Mouse (Mus musculus): ENCODE results near the gene Rbbp5. TPM values are rescaled to one million over a fixed set of nuclear protein-coding genes. Genes with fewer than 3 reads are reported as not detected.
"Not testable (repeated sequence)": the region's sequence is repeated elsewhere in the genome, so short reads cannot be mapped to it uniquely, and the experiment has no call there.

The Rbbp5 gene
- polyA plus RNA-seq, 1 experiment from 2014 or later: 47.4 TPM

DNA sequence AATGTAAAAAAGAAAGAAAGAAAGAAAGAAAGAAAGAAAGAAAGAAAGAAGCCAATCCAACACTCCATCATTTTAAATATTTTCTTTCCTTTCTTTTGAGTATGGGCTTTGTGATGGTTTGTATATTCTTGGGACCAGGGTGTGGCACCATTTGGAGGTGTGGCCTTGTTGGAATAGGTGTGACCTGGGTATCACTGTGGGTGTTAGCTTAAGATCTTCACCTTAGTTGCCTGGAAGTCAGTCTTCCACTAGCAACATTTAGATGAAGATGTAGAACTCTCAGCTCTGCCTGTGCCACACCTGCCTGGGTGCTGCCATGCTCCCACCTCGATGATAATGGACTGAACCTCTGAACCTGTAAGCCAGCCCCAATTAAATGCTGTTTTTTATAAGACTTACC, 7.1 kb upstream of the Rbbp5 start:
- H3K4me3 ChIP-seq; H3K4me1 ChIP-seq (replicated peaks); H3K27ac ChIP-seq; H3K27me3 ChIP-seq (ENCODE audit: insufficient read depth, poor library complexity, severe bottlenecking); DNase-seq (ENCODE audit: low spot score); H3K9me3 ChIP-seq: not testable (repeated sequence)
- WGBS: 90% methylated on average over 1 of the region's 1 CpGs
- H3K36me3 ChIP-seq: peaks cover 16% of the 10 kb centered on the region

DNA sequence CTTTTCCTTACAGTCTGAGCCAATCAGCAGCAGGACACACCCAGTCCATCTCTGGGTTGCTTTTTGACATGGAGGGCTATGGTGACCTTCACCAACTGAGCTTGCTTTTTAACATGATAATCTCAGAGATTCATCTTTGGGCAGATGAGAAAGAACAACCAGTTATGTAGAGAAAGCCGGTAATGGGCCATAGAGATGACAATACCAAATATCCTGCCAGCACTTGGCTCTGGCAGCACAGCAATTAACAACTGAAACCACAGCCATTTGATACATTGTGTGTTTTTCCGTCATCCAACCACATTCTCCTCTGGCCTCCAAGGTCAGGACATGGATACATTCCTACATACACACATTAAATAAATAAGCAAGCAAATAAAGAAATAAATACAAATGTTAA, 6.1 kb upstream of the Rbbp5 start:
- no peaks in the 10 kb centered on the region for H3K9me3 ChIP-seq
- no peaks in the 10 kb centered on the region for H3K27me3 ChIP-seq (ENCODE audit: insufficient read depth, poor library complexity, severe bottlenecking)
- no peak overlapping the region for H3K4me3 ChIP-seq
- H3K4me1 ChIP-seq (replicated peaks): peaks cover 8% of the 10 kb centered on the region
- H3K27ac ChIP-seq: no peak overlapping the region
- peaks cover 9% of the 10 kb centered on the region for H3K36me3 ChIP-seq
- WGBS: 90% methylated on average over 2 of the region's 2 CpGs
- no peak for DNase-seq (ENCODE audit: low spot score)

- peaks cover 12% of the 10 kb centered on the region for H3K4me1 ChIP-seq (replicated peaks)
- H3K9me3 ChIP-seq: no peaks in the 10 kb centered on the region
- no peak for DNase-seq (ENCODE audit: low spot score)
- H3K27me3 ChIP-seq (ENCODE audit: insufficient read depth, poor library complexity, severe bottlenecking): no peaks in the 10 kb centered on the region
- peaks cover 9% of the 10 kb centered on the region for H3K36me3 ChIP-seq
- no peak overlapping the region for H3K27ac ChIP-seq
- 91% methylated on average over 5 of the region's 5 CpGs for WGBS
- no peak overlapping the region for H3K4me3 ChIP-seq
Observed at GRCm38 (mm10) chr1:132471499-132471898, 5.7 kb upstream of the Rbbp5 start.

GRCm38 (mm10) chr1:132472537-132472936, 4.6 kb upstream of the Rbbp5 start:
- peaks cover 13% of the 10 kb centered on the region for H3K4me1 ChIP-seq (replicated peaks)
- H3K4me3 ChIP-seq: no peak overlapping the region
- WGBS: 63% methylated on average over 5 of the region's 5 CpGs
- no peaks in the 10 kb centered on the region for H3K27me3 ChIP-seq (ENCODE audit: insufficient read depth, poor library complexity, severe bottlenecking)
- no peak for DNase-seq (ENCODE audit: low spot score)
- no peaks in the 10 kb centered on the region for H3K36me3 ChIP-seq
- no peaks in the 10 kb centered on the region for H3K9me3 ChIP-seq
- no peak overlapping the region for H3K27ac ChIP-seq

- DNase-seq (ENCODE audit: low spot score): no peak
- Histone ChIP-seq H3K4me1 (replicated peaks) (peaks cover 28% of the 10 kb centered on the region), H3K27me3 (ENCODE audit: insufficient read depth, poor library complexity, severe bottlenecking) (no peaks in the 10 kb centered on the region), H3K27ac (no peak overlapping the region), H3K4me3 (no peak overlapping the region), H3K36me3 (no peaks in the 10 kb centered on the region), H3K9me3 (no peaks in the 10 kb centered on the region)
- 76% methylated on average over 1 of the region's 1 CpGs for WGBS
Observed at GRCm38 (mm10) chr1:132474496-132474895, 2.7 kb upstream of the Rbbp5 start.

GRCm38 (mm10) chr1:132476575-132476927, 614 bp upstream of the Rbbp5 start:
- WGBS: 7% methylated on average over 9 of the region's 9 CpGs
- H3K9me3 ChIP-seq: no peaks in the 10 kb centered on the region

GRCm38 (mm10) chr1:132479438-132479837, 2.3 kb downstream of the Rbbp5 start:
- H3K4me1 ChIP-seq (replicated peaks): peaks cover 28% of the 10 kb centered on the region
- H3K9me3 ChIP-seq: no peaks in the 10 kb centered on the region
- WGBS: 87% methylated on average over 1 of the region's 1 CpGs
- H3K36me3 ChIP-seq: peaks cover 10% of the 10 kb centered on the region
- no peak overlapping the region for H3K4me3 ChIP-seq
- no peak for DNase-seq (ENCODE audit: low spot score)
- H3K27me3 ChIP-seq (ENCODE audit: insufficient read depth, poor library complexity, severe bottlenecking): no peaks in the 10 kb centered on the region
- H3K27ac ChIP-seq: no peak overlapping the region

More at GRCm38 (mm10) chr1:132476575-132476927, 614 bp upstream of the Rbbp5 start:
- no peaks in the 10 kb centered on the region for H3K36me3 ChIP-seq
- H3K27ac ChIP-seq: peak overlapping the region; percentile 94
- H3K27me3 ChIP-seq (ENCODE audit: insufficient read depth, poor library complexity, severe bottlenecking): no peaks in the 10 kb centered on the region
- H3K4me3 ChIP-seq: peak overlapping the region; percentile 81
- peaks cover 28% of the 10 kb centered on the region for H3K4me1 ChIP-seq (replicated peaks)
- no peak for DNase-seq (ENCODE audit: low spot score)

DNA sequence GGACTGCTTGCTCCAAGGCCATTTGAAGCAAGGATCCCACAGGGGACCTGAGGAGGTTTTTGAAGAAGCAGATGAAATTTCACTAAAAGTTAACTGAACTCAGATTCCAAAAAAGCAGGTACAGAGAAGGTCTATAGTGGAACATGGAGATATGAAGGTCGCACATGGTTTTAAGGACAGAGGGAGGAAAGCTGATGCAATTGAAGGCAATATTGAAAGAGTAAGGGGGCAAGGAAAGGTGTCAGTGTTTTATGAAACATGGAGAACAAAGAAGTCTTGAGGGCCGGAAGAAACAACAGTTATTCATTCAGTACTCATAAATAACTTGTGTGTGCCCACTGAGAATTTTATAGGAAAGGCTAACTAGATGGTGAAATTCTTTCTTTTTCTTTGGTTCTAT, 4.5 kb downstream of the Rbbp5 start:
- Histone ChIP-seq H3K36me3 (peaks cover 32% of the 10 kb centered on the region), H3K9me3 (no peaks in the 10 kb centered on the region), H3K27me3 (ENCODE audit: insufficient read depth, poor library complexity, severe bottlenecking) (no peaks in the 10 kb centered on the region), H3K27ac (no peak overlapping the region), H3K4me3 (no peak overlapping the region), H3K4me1 (replicated peaks) (peaks cover 15% of the 10 kb centered on the region)
- WGBS: 92% methylated on average over 2 of the region's 2 CpGs
- no peak for DNase-seq (ENCODE audit: low spot score)

- H3K4me3 ChIP-seq: no peak overlapping the region
- no peak for DNase-seq (ENCODE audit: low spot score)
- H3K27me3 ChIP-seq (ENCODE audit: insufficient read depth, poor library complexity, severe bottlenecking): no peaks in the 10 kb centered on the region
- H3K27ac ChIP-seq: no peak overlapping the region
- H3K9me3 ChIP-seq: no peaks in the 10 kb centered on the region
- H3K4me1 ChIP-seq (replicated peaks): peaks cover 10% of the 10 kb centered on the region
- H3K36me3 ChIP-seq: peaks cover 48% of the 10 kb centered on the region
- 93% methylated on average over 3 of the region's 3 CpGs for whole genome bisulfite sequencing
Observed at GRCm38 (mm10) chr1:132483234-132483633, 6.1 kb downstream of the Rbbp5 start.

GRCm38 (mm10) chr1:132483759-132484158, 6.6 kb downstream of the Rbbp5 start:
- no peak for DNase-seq (ENCODE audit: low spot score)
- Histone ChIP-seq H3K36me3 (peaks cover 53% of the 10 kb centered on the region), H3K4me1 (replicated peaks) (peaks cover 5% of the 10 kb centered on the region), H3K27me3 (ENCODE audit: insufficient read depth, poor library complexity, severe bottlenecking) (no peaks in the 10 kb centered on the region), H3K9me3 (no peaks in the 10 kb centered on the region), H3K27ac (no peak overlapping the region), H3K4me3 (no peak overlapping the region)
- 91% methylated on average over 6 of the region's 6 CpGs for WGBS

DNA sequence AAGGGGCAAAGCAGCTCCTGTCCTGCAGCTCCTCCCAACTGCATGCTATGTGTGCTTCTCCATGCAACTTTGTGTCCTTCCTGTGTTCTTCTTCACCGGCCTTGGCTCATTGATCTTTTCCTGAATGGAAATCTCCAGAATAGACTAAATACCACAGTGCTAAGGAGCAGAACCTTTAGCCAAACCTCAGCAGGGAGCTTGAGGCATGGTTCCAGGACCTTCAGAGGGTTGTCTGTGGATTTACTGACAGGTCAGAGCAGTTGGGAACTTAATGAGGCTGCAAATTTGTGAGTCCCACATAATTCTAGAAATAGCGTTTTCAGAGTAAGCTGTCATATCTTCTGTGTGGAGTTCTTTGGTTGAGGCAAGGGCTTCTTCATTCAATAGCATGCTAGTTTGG, 23.4 kb downstream of the Rbbp5 start:
- Histone ChIP-seq H3K27ac (no peak overlapping the region), H3K4me1 (replicated peaks) (no peaks in the 10 kb centered on the region), H3K27me3 (ENCODE audit: insufficient read depth, poor library complexity, severe bottlenecking) (no peaks in the 10 kb centered on the region), H3K36me3 (peaks cover 96% of the 10 kb centered on the region), H3K9me3 (no peaks in the 10 kb centered on the region), H3K4me3 (no peak overlapping the region)
- DNase-seq (ENCODE audit: low spot score): no peak
- 95% methylated on average over 2 of the region's 2 CpGs for WGBS

GRCm38 (mm10) chr1:132505155-132505554, 28.0 kb downstream of the Rbbp5 start:
- no peak for DNase-seq (ENCODE audit: low spot score)
- Histone ChIP-seq H3K27me3 (ENCODE audit: insufficient read depth, poor library complexity, severe bottlenecking) (no peaks in the 10 kb centered on the region), H3K4me3 (no peak overlapping the region), H3K36me3 (peaks cover 88% of the 10 kb centered on the region), H3K4me1 (replicated peaks) (no peaks in the 10 kb centered on the region), H3K9me3 (no peaks in the 10 kb centered on the region), H3K27ac (no peak overlapping the region)
- 95% methylated on average over 5 of the region's 5 CpGs for WGBS

DNA sequence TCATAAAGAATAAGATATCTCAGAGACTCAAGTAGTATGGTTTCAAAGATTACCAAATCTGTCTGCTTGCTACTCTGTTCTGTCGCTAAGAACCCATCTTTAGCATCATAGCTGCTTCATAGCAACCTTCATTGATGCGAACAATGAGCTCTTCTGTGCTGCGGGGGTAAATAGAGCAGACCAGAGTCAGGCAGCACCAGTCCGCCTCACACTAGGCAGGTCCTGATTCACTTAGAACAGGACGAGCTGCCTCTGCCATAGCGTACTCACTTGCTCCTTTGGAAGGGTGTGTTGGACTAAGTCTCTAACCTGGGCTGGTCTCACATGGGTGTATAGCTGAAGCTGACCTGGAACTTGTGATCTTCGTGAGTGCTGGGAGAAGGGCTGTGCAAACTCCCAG, 28.9 kb downstream of the Rbbp5 start, which contains the start of gene Tmem81:
Gene Tmem81, plus strand, starts transcription at position 173 of the 400 bp plus-strand sequence.
- no peak within 1 kb of the TSS for H3K4me3 ChIP-seq
- no peak for DNase-seq (ENCODE audit: low spot score)
- no peaks in the 10 kb centered on the region for H3K27me3 ChIP-seq (ENCODE audit: insufficient read depth, poor library complexity, severe bottlenecking)
- no peaks in the 10 kb centered on the region for H3K9me3 ChIP-seq
- H3K4me1 ChIP-seq (replicated peaks): no peaks in the 10 kb centered on the region
- peaks cover 79% of the 10 kb centered on the region for H3K36me3 ChIP-seq
- H3K27ac ChIP-seq: no peak within 1 kb of the TSS
- 92% methylated on average over 7 of the region's 7 CpGs for WGBS

- 96% methylated on average over 7 of the region's 7 CpGs for WGBS
Observed at GRCm38 (mm10) chr1:132506656-132507055, 29.5 kb downstream of the Rbbp5 start.

More at GRCm38 (mm10) chr1:132506656-132507055, 29.5 kb downstream of the Rbbp5 start:
- Histone ChIP-seq H3K27ac (no peak overlapping the region), H3K27me3 (ENCODE audit: insufficient read depth, poor library complexity, severe bottlenecking) (no peaks in the 10 kb centered on the region), H3K9me3 (no peaks in the 10 kb centered on the region), H3K36me3 (peaks cover 73% of the 10 kb centered on the region), H3K4me3 (no peak overlapping the region), H3K4me1 (replicated peaks) (peaks cover 3% of the 10 kb centered on the region; the same call in 1 of the 2 replicates)
- no peak for DNase-seq (ENCODE audit: low spot score)

Data from hindbrain, embryonic 10.5 days (tissue).